Mouse (Mus musculus) cerebellum, postnatal 36 days (tissue): ENCODE measurements around the gene Nt5c3.
A peak's percentile ranks its signal among the peaks of the same experiment; 100 is the strongest.

Source experiments
- DNase-seq, 2 experiments: peaks; one replicate each; pipeline ENCODE4 v3.0.0; 2021 to 2022; ENCODE audit warnings: mixed read lengths in 2 of 2

Nt5c3 gene

GRCm38 (mm10) chr6:56923726-56924707, at the start of gene Nt5c3, which contains the start of gene Vmn1r4:
Nt5c3 (minus strand) TSS chr6:56923932.
Vmn1r4 (plus strand) TSS chr6:56924015.
- DNase-seq = peak; percentile 93 to 94

GRCm38 (mm10) chr6:56969973-56970372, 46.2 kb upstream of the Nt5c3 start, which contains the start of gene Vmn1r5:
Vmn1r5 (plus strand) TSS chr6:56970273.
- DNase-seq = no peak

DNA sequence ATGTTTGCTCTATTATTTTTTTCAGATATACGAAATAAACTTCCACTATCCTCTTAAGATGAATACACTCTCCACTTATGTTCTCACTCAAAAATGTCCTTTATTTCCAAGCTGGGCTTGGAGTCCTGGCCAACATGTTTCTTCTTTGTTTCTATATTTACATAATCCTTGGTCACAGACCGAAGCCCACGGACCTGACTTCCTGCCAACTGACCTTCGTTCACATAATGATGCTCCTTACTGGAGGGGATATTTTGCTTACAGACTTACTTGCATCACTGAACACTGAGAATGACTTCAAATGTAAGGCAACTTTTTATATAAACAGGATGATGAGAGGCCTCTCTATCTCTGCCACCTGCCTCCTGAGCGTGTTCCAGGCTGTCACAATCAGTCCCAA, 32.7 kb upstream of the Nt5c3 start:
- no peak for DNase-seq

DNA sequence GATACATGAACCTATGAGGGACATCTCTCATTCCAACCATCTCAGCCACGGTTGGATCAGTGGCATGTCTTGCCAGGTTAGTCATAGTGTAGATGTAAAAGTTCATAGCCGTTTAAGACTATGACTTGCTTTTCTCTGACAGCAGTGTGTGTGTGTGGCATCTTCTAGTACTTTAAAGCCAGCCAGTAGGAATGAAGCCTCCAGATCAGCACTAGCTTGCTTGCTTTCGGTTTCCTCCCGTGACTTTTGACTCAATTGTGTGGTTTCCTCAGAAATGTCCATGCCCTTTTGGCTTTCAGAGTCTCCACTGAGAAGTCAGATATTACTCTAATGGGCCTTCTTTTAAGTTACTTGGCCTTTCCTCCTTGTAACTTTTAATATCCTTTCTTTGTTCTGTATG, 10.6 kb upstream of the Nt5c3 start:
- DNase-seq = no peak

DNA sequence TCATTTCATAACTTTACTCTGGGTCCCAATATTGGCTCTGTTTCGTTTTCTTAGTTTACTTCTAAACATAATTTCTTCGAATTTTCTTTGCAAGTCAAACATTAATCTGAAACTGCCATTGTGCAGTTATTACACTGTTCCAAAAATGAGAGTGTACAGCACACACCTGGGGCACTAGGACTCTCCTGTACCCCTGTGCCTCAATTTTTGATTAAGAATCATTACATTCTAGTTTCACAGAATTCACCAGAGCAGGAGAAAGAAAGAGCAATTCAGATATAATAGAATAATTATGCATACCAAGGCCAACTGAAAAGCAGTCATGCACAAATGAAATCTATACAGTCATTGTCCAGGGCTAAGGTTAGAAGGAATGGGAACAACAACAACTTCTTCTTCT, 8.7 kb upstream of the Nt5c3 start:
- no peak for DNase-seq

DNA sequence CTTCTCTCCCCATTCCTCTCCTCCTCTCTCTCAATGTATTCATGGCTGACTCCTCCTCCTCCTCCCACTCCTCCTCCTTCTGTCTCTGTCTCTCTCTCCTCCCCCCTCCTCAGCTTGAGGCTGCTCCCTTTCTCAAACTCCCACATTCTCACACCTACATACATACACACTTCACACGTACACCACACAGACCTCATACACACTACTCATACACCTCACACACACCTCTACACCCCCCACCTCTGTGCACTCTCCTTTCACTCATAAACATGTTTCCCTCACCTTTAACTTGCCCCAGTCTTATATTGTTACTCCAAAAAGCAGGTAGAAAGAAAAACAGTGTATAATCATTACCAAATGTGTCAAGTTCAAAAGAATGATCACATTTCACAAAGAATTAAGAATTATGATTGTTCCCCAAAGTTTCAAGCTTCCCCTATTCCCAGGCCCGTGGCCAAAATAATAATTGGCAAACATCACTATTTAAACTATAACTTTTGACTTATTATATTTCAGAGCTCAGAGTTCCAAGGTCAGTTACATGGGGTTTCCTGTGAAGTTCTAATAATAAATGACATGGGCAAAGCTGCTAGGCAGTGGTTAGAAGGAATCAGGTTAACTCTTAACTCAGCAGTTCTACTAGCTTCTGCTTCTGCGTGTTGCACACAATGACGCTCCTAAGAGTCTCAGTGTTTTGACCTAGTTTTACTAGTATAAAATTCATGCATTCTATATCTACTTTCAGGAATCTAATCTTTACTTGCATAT, 8.1 kb upstream of the Nt5c3 start:
- DNase-seq = no peak

- no peak for DNase-seq
These were observed 404 bp downstream of the Nt5c3 start for GRCm38 (mm10) chr6:56923331-56923725.

DNA sequence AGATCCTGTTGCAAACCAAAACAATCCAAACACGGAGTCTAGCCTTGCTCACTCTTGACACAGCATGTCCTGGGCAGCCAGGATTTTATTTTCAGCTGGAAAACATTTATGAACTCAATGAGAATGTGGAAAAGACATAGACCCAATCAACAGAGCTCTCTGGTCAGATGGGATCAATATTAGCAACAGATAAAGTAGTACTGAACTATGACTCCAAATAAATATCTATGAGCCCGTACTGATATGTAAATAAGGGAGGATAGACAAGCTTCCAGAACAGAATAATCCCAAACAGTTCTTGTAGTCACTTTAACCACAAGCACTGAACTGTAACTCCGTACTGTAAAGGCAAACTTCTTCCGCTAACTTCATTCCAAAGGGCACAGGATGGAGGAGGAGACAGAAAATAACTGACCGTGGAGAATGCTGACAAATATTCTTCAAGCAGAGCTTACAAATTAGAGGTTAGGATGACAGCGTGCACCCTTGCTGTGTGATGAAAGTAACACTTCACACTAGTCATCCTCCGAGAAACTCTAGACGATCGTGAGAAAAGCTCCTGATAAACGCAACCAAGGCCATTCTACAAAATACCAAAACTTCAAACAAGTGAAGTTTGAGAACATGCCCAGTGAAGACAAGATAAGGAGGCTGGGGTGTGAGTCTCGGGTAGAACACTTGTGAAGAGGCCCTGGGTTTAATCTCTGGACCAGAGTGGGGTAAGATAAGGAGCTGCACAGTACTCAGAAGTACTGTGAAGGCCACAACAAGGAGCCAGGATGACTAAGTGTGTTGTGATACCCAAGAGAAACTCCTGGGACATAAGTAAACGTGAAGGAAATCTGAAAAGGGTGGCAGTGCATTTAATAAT, 3.3 kb downstream of the Nt5c3 start:
- no peak for DNase-seq

GRCm38 (mm10) chr6:56919330-56920044, 4.2 kb downstream of the Nt5c3 start:
- no peak for DNase-seq

- DNase-seq = no peak
These were observed 6.0 kb downstream of the Nt5c3 start for GRCm38 (mm10) chr6:56917578-56918368.

GRCm38 (mm10) chr6:56916279-56916678, 7.5 kb downstream of the Nt5c3 start:
- no peak for DNase-seq

DNA sequence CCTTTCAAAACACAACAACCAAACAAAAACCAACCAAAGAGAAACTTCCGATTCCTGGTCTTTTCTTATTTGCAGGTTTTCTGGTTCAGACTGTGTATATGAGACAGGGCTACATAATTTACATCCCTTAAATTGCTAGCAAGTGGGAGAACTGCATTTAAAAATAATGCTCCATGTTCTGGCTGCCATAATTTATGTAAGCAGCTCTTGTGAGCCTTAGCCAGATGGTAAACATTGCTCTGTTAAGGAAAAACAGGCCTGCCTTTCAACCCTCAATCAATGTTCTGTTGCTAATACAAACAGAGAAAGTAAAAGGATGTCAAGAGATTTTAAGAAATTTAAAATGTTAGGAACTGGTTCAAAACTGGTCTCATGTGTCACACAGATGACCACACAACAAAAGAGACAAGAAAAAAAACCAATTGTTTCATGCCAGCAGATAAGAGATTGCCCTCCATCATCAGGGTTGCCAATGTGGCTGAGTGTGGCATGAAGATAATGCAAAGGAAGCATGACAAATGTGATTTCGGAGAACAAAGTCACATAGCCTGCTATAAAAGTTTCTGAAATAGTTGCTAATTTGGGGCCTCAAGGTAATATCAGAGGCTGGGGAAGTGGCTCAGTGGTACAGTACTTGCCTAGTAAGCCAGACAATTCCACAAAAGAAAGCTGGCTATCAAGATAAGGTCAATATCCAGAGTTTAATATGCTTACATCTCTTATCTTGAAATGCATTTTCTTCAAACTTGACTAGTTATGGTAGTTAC, 10.5 kb downstream of the Nt5c3 start:
- DNase-seq = no peak

GRCm38 (mm10) chr6:56910910-56911309, 12.8 kb downstream of the Nt5c3 start:
- no peak for DNase-seq

GRCm38 (mm10) chr6:56908912-56909311, 14.8 kb downstream of the Nt5c3 start:
- peak; percentile 38 to 44 for DNase-seq

DNA sequence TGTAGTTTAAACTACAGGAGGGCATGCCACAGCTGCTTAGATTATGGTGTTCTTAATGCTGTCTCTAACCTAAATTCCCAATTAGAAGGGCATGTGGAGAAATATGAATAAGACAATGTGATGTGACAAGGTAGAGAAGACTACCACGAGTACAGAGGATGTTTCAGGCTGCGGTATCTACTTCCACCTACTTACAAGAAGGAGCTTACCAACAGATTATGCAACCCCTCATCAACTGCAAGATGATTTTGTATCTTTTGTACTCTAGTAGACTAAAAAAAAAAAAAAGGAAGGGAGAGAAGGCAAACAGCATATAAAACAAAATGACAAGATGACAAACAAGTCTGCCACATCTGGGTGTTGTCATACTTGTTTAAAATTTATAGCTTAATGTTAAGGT, 15.3 kb downstream of the Nt5c3 start:
- DNase-seq = no peak

DNA sequence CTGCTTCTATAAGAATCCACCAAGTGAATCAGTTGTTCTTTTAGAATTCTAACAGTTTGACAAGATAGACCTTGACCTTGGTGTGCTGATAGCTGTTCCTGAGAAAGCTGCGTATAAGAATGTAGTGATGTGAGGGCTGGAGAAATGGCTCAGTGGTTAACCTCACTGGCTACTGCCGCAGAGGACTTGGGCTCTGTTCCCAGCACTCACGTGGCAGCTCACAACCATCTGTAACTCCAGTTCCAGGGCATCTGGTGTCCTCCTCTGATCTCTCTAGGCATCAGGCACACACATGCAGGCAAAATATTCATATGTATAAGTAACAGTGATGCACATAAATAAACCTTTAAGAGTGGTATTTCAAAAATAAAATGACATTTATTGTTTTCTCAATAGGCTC, 15.8 kb downstream of the Nt5c3 start:
- DNase-seq = no peak

GRCm38 (mm10) chr6:56906121-56906846, 17.4 kb downstream of the Nt5c3 start:
- no peak for DNase-seq

DNA sequence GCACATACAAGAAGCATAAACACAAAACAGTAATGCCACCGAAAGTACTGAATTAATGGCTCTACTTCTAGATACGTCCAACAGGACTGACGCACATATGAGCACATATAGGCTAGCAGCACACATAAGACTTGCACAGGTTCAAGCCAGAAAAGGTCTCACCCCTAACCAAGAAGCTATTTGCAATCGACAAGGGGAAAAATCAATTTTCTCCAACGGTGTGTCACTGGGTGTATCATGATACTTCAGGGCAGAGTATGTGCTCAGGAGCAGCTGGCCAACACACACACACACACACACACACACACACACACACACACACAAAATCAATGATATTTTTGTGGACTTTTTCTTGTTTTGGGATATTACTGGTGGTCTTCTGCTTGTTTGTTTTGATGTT, 18.2 kb downstream of the Nt5c3 start:
- DNase-seq = no peak

- no peak for DNase-seq
These were observed 18.8 kb downstream of the Nt5c3 start for GRCm38 (mm10) chr6:56904982-56905381.

DNA sequence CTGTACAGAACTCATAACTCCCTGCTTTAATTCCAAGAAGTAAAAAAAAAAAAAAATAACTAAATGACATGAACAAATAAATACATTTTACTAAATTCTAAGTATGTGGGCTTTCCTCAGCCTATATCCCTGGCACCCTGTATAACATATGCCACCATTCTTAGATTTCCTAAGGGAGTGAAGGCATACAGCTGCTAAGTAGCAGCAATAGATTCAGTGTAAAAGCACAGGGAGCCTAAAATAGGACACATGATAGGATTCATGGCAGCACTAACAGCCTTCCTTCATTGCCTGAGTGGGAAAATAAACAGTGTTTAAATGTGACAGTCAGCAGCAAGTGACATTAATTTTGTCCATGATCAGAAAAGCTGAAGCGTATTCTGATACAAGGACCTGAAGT, 19.4 kb downstream of the Nt5c3 start:
- no peak for DNase-seq
